ENCODE assay signal across 26 mouse cellular contexts in genomic region chr5:21776491-21776890, GRCm38 (mm10).
"Had no signal": no experiment of that assay in that cellular context is flagged by ENCODE, and none has a peak within 500 bp of the region (broad histone marks: within the 10 kb centered on the region; RNA-seq: fewer than 3 reads in every experiment).

No protein-coding gene starts in this region.

- H3K4me1 ChIP-seq: embryonic facial prominence, embryonic 10.5 days; embryonic facial prominence, embryonic 12.5 days; embryonic facial prominence, embryonic 13.5 days; embryonic facial prominence, embryonic 15.5 days; forebrain, embryonic 10.5 days; forebrain, embryonic 12.5 days; forebrain, embryonic 13.5 days; forebrain, embryonic 15.5 days had no signal

- H3K27me3 ChIP-seq: embryonic facial prominence, embryonic 12.5 days; embryonic facial prominence, embryonic 13.5 days; embryonic facial prominence, embryonic 15.5 days; forebrain, embryonic 12.5 days; forebrain, embryonic 13.5 days; forebrain, embryonic 15.5 days had no signal

- H3K9me3 ChIP-seq: embryonic facial prominence, embryonic 10.5 days; embryonic facial prominence, embryonic 12.5 days; embryonic facial prominence, embryonic 13.5 days; embryonic facial prominence, embryonic 15.5 days; forebrain, embryonic 10.5 days; forebrain, embryonic 12.5 days; forebrain, embryonic 13.5 days; forebrain, embryonic 15.5 days had no signal

- ATAC-seq: forebrain, embryonic 13.5 days; forebrain, embryonic 14.5 days; forebrain, embryonic 15.5 days; forebrain, embryonic 16.5 days; forebrain, postnatal 0 days had no signal

- H3K27ac ChIP-seq: embryonic facial prominence, embryonic 10.5 days; embryonic facial prominence, embryonic 12.5 days; embryonic facial prominence, embryonic 13.5 days; embryonic facial prominence, embryonic 15.5 days; forebrain, embryonic 10.5 days; forebrain, embryonic 12.5 days; forebrain, embryonic 13.5 days; forebrain, embryonic 15.5 days; gastrocnemius, adult 2 months; heart, adult 2 months had no signal

- DNase-seq: cerebellum, adult 9-11 months; cerebellum, postnatal 10 days; cerebellum, postnatal 14 days; cerebellum, postnatal 25 days; cerebellum, postnatal 36 days; embryo, embryonic 11 days; forebrain, postnatal 0 days; gastrocnemius, adult 2 months; gastrocnemius, postnatal 10 days; gastrocnemius, postnatal 14 days; gastrocnemius, postnatal 25 days; gastrocnemius, postnatal 36 days; heart, adult 11 months; heart, adult 18-20 months; heart, adult 2 months had no signal

- H3K9ac ChIP-seq: embryonic facial prominence, embryonic 12.5 days; embryonic facial prominence, embryonic 13.5 days; embryonic facial prominence, embryonic 15.5 days; forebrain, embryonic 12.5 days; forebrain, embryonic 13.5 days; forebrain, embryonic 15.5 days; forebrain, postnatal 0 days had no signal

- H3K4me3 ChIP-seq: embryonic facial prominence, embryonic 10.5 days; embryonic facial prominence, embryonic 12.5 days; embryonic facial prominence, embryonic 13.5 days; embryonic facial prominence, embryonic 15.5 days; erythroblast, embryonic 14.5 days; forebrain, embryonic 10.5 days; forebrain, embryonic 12.5 days; forebrain, embryonic 13.5 days; forebrain, embryonic 15.5 days; gastrocnemius, adult 2 months; heart, adult 2 months had no signal

- H3K4me2 ChIP-seq: embryonic facial prominence, embryonic 12.5 days; embryonic facial prominence, embryonic 13.5 days; embryonic facial prominence, embryonic 15.5 days; forebrain, embryonic 12.5 days; forebrain, embryonic 13.5 days; forebrain, embryonic 15.5 days had no signal
